Mouse (Mus musculus) heart, adult 2 months (tissue): ENCODE measurements around the gene Aass.

Experiments
- CTCF ChIP-seq: fragments of 200-600 bp; IDR thresholded peaks from 2 replicates; pipeline ENCODE4 v1.8.1; 2022; ENCODE audit warnings: antibody characterized with exemption, mild to moderate bottlenecking, moderate library complexity
- EP300 ChIP-seq: fragments of 200-500 bp; IDR thresholded peaks from 2 replicates; pipeline ENCODE4 v1.6.1; 2011; ENCODE audit warnings: low read depth, low read length, control low read depth; ENCODE audit not compliant: insufficient read depth
- POLR2A ChIP-seq: fragments of 200-500 bp; IDR thresholded peaks from 2 replicates; pipeline ENCODE4 v1.6.1; 2011; ENCODE audit warnings: mild to moderate bottlenecking, low read depth, low read length, control low read depth; ENCODE audit not compliant: insufficient read depth

- TF ChIP-seq POLR2A (no peak), CTCF (no peak), EP300 (no peak)
These were observed 20.3 kb upstream of the Aass start for GRCm38 (mm10) chr6:23153112-23153511.
